Mouse (Mus musculus): ENCODE measurements at regions not wholly inside any gene's neighbourhood (a gene's known extent, or its start where the extent isn't known, plus 50 kb on each side); places are given as distances from the start of the nearest gene placed in this dataset.
"Not testable (repeated sequence)": the region's sequence is repeated elsewhere in the genome, so short reads cannot be mapped to it uniquely, and the experiment has no call there.

DNA sequence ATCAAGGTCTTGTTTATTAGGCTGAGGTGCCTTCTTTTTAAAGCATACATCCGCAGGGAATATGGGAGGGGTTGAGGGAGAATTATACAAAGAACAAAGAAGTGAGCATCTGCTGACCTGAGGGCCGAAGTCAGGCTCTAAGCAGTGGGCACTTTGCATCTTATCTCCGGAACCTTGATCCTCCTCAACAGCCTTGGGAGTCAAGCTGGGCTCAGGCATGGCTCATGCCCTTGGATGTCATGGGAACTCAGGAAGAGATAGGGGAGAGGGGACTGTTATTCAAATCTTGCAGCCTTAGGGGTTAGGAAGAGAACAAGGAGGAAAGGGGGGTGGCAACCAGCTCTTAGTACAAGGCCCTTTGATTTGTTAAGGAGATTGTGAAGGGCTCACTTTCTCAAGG is 248.5 kb downstream of the Gm19965 start:
- not testable (repeated sequence) for H3K9me3 ChIP-seq; H3K4me2 ChIP-seq; H3K27me3 ChIP-seq; H3K4me3 ChIP-seq; H3K36me3 ChIP-seq; ATAC-seq (ENCODE audit: low FRiP score); H3K27ac ChIP-seq; H3K4me1 ChIP-seq (replicated peaks); H3K9ac ChIP-seq
- WGBS = 72% methylated on average over 3 of the region's 3 CpGs

DNA sequence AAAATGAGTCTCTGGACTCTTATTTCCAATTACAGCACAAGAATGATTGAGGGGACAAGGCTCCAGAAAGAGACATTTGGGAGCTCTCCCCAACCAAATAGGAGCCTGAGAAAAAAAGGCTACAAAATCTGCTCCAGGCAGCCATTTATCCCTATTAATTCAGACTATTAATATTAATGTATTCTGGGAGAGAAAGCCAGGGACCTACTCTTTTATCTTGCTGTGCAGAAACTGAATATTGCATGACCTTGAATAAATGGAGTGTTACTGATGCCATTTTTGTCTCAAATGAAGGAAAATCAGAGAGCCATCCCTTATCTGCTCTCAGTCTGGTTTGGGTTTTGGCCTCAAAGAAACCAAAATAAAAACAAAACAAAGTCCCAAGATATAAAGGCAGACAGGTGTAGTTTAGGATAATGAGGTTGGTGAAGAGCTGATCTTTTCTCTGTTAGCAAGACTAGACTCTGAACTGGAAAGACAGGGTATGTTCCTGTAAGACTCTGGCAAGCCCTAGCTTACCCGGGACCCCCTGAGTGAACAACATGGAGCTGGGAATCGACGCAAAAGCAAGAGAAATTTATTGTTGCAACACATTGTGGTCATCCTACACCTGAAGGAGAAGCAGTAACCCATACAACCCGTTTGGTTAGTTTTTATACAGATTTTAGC is 264.5 kb downstream of the Gm19965 start:
- Histone ChIP-seq H3K27me3 (no peaks in the 10 kb centered on the region), H3K9ac (no peak overlapping the region), H3K4me1 (replicated peaks) (no peaks in the 10 kb centered on the region), H3K27ac (peak overlapping the region; percentile 58), H3K4me2 (no peak overlapping the region), H3K36me3 (no peaks in the 10 kb centered on the region), H3K9me3 (no peaks in the 10 kb centered on the region), H3K4me3 (no peak overlapping the region)
- no peak; the same call in 1 of the 2 replicates for ATAC-seq (ENCODE audit: low FRiP score)
- WGBS = 76% methylated on average over 4 of the region's 4 CpGs

DNA sequence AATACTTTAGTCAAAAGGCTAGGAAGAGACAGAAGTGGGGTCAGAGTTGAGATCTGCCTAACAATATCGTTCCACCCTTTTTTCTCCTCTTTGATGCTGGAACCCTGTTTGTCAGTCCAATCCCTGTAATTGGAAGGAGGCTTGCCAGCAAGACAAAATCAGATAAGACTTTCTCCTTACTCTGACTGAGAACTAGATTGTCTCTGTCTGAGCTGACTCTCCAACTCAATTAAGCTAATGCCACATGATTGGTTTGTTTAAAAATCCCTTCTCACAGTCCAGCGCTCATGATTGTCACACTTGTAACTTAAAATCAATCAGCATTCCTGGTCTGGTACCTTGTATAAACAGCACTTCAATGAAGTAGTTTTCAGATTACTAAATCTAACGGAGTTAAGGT is 284.4 kb downstream of the Gm19965 start:
- H3K27ac ChIP-seq = no peak overlapping the region
- no peak for ATAC-seq (ENCODE audit: low FRiP score)
- H3K4me3 ChIP-seq = no peak overlapping the region
- no peaks in the 10 kb centered on the region for H3K27me3 ChIP-seq
- no peak overlapping the region for H3K9ac ChIP-seq
- H3K4me1 ChIP-seq (replicated peaks) = no peaks in the 10 kb centered on the region
- no peak overlapping the region for H3K4me2 ChIP-seq
- no peaks in the 10 kb centered on the region for H3K9me3 ChIP-seq
- no peaks in the 10 kb centered on the region for H3K36me3 ChIP-seq
- 72% methylated on average over 3 of the region's 3 CpGs for WGBS

DNA sequence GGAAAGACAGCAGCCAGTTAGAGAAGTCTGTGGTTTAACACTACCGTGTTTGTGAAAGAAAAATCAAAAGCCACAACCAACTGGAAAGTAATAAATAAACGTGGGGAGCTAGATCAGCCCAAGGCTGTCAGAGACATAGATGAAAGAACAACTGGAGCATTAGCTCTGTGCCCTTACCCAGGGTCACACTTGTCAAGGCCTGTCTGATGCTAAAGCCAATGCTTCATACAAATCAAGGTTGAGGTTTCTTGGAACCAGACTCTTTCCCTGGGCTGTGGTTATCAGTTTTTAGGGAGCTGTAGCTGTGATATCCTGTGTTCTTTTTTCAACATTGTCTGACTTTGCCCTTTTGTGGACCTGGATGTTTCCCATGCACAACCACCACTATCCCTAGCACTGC is 308.7 kb downstream of the Gm19965 start:
- Histone ChIP-seq H3K9me3 (no peaks in the 10 kb centered on the region), H3K36me3 (no peaks in the 10 kb centered on the region), H3K9ac (no peak overlapping the region), H3K27ac (no peak overlapping the region), H3K4me3 (no peak overlapping the region), H3K27me3 (no peaks in the 10 kb centered on the region), H3K4me1 (replicated peaks) (no peaks in the 10 kb centered on the region), H3K4me2 (no peak overlapping the region)
- WGBS = 67% methylated on average over 2 of the region's 2 CpGs
- ATAC-seq (ENCODE audit: low FRiP score) = no peak

DNA sequence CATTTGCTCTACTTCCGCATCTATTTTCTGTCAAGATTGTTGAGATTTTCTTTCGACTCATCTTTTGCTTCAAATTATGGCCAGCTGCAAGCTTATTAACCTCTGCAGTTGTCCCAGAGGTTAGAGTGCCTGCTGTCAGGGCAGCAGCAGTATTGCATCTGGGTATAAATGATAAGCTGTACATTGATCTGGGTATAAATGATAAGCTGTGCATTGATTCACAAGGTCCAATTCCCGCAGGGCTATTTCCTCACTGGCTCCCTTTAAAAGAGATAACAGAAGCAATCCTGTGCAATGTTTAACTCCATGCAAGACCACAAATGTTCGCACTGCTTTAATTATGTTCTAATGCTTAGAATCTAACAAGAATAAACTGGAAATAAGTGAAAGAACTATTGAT is 311.1 kb downstream of the Gm19965 start:
- ATAC-seq (ENCODE audit: low FRiP score) = no peak
- H3K4me3 ChIP-seq = no peak overlapping the region
- H3K27me3 ChIP-seq = no peaks in the 10 kb centered on the region
- H3K27ac ChIP-seq = no peak overlapping the region
- H3K4me1 ChIP-seq (replicated peaks) = no peaks in the 10 kb centered on the region
- 84% methylated on average over 4 of the region's 4 CpGs for WGBS
- no peak overlapping the region for H3K9ac ChIP-seq
- H3K36me3 ChIP-seq = no peaks in the 10 kb centered on the region
- H3K9me3 ChIP-seq = no peaks in the 10 kb centered on the region
- H3K4me2 ChIP-seq = no peak overlapping the region

DNA sequence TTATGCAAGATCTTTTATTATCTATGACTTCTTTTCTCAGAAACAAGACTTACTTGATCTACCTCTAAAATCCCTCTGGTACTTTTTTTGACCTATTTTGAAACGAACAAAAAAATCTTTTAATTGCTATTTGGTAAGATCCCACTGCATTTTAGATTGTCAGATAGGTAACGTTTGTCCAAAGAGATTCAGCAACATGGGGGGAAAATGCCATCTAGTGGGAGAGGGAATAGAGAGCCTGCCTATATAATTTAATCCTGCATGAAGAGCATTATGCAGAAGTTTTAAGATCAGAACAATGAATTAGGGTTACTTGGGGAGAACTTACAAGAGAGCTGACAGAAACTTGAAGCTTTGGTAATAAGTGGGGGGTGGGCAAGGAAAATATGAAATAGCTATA is 320.2 kb downstream of the Gm19965 start:
- WGBS = 40% methylated on average over 2 of the region's 2 CpGs
- Histone ChIP-seq H3K9me3 (no peaks in the 10 kb centered on the region), H3K4me3 (no peak overlapping the region), H3K36me3 (no peaks in the 10 kb centered on the region), H3K9ac (no peak overlapping the region), H3K4me2 (no peak overlapping the region), H3K27ac (no peak overlapping the region), H3K4me1 (replicated peaks) (no peaks in the 10 kb centered on the region), H3K27me3 (no peaks in the 10 kb centered on the region)
- no peak for ATAC-seq (ENCODE audit: low FRiP score)
